Mouse (Mus musculus) frontal cortex, postnatal 14 days (tissue): Measurements from ENCODE around the gene Tmem200a.
"Not testable (repeated sequence)": the region's sequence is repeated elsewhere in the genome, so short reads cannot be mapped to it uniquely, and the experiment has no call there.

Experiments used
- DNase-seq, 2 experiments: peaks; one replicate each; pipeline ENCODE4 v3.0.0; 2022; ENCODE audit warnings: low spot score in 2 of 2

Tmem200a gene

GRCm38 (mm10) chr10:25982617-25983016 lies 96.2 kb downstream of the Tmem200a start:
- DNase-seq: no peak

DNA sequence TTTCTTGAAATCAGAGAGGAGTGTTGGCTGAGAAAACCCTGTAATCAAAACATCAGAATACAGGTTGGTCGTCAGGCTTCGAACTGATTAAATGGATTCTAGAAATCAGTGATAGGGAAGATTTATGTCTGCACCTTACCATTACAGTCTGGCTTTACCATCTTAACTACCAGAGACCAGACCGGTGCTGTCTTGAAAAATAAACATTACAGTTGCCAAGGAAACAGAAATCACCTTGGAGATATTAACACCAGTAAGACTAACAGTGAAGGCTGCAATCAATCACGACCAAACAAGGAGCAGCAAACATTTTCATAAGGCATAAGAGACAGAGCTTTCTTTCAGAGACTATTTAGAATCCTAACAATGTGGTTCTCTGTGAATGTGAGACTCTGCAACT lies 116.0 kb downstream of the Tmem200a start:
- DNase-seq: no peak

- DNase-seq: no peak
Observed at GRCm38 (mm10) chr10:25961066-25961465, 117.8 kb downstream of the Tmem200a start.

DNA sequence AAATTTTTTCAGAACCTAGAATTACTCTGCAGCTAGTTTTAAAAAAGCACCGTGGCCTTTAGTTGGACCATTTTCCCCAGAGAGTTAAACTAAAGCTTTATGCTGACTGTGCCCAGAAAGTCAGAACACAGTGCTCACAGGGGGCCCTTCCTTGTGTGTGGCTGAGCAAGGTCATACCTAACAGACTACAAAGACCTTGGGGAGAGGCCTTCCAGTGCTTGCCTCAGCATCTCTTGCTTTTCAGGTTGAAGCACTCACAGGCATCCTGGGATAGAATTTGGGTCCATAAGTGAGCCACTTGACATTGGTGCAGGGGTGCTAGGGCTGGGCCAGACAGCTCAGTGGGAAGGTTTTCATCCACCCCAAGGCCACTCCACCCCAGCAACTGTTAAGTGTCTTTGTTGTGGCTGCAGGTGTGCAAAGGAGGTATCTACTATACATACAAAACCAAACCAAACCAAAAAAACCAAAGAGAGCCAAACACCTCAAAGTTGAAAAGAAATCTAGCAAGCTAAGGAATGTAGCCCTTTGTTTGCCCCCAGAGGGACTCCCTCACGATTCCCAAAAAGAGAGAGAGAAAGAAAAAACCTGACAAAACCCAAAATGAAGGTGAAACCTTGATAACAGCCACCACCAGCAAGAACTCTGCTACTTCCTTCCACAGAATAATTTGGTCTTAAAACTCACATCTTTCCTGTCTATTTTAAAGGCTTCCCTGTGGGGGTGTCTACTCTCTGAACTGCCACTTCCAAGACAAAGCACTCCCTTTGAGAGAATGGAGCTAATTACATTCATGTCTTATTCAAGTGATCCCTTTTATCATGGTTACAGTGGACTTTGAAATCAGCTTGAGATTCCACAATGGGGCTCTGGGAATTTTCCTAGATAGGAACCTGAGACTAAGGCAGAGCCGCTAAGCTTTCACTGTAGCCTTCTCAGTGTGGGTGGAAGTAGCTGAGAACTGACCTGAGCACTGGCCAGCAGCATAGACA lies 119.8 kb downstream of the Tmem200a start:
- no peak for DNase-seq

GRCm38 (mm10) chr10:25954641-25955228 lies 124.1 kb downstream of the Tmem200a start:
- DNase-seq: no peak

DNA sequence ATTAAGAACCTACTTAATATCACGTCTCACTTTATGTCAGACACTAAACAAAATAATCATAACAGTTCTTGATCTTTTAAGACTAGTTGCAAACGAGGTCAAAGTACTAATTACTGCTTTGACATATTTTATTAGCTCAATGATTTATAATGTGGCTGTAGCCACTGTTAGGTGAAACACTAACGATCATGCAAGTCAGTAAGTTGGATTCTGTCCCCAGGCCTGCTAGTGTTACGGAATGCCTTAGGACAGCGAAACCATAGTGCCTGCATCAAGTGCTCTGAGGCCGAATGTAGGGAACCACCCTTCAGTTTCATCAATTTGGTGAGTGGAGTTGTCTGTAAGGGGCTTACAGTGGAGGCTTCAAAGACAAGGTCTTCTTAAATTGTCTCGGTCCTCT lies 126.0 kb downstream of the Tmem200a start:
- no peak for DNase-seq

DNA sequence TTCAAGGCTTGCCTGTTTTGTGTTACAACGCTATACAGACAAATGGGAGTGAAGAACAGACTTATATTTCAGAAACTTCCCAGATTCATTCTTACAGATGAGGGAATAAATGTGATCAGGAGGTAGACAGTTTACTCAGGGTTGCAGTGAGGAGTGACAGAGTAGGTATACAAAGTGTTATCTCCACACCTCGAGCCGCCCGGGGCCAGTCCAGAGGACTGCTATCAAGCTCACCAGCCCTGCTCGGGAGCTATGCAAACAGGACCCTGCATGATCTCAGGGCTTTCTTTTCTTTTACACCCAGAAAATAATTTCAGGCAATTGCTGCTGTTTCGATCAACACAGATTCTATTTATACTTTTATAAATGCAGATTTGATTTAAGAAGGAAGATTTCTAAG lies 126.7 kb downstream of the Tmem200a start:
- DNase-seq: no peak

- no peak for DNase-seq
Observed at GRCm38 (mm10) chr10:25945866-25946265, 133.0 kb downstream of the Tmem200a start.

GRCm38 (mm10) chr10:25944641-25945040 lies 134.2 kb downstream of the Tmem200a start:
- DNase-seq: no peak

DNA sequence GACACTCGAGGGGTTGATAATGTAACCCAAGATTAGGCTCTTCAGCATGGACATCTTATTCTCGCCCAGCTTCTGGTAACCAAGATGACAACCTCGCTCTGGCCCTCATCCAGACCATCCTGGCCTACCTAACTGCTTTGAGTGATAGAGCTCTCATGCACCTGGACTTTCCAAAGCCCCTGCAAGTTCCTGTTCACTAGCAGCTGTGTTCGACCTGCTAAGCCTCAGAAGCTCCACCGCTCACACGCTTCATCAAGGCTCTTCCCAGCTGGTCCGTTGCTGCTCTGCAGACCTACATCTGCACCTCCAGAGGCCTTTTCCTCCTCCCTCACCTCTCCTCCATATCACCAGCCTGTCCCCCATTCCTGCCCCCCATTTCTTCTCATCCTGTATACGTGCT lies 147.1 kb downstream of the Tmem200a start:
- DNase-seq: no peak

GRCm38 (mm10) chr10:25929401-25930150 lies 149.3 kb downstream of the Tmem200a start:
- peak in 1 of 2 experiments; percentile 10 for DNase-seq

GRCm38 (mm10) chr10:25928861-25929368 lies 149.9 kb downstream of the Tmem200a start:
- DNase-seq: no peak

DNA sequence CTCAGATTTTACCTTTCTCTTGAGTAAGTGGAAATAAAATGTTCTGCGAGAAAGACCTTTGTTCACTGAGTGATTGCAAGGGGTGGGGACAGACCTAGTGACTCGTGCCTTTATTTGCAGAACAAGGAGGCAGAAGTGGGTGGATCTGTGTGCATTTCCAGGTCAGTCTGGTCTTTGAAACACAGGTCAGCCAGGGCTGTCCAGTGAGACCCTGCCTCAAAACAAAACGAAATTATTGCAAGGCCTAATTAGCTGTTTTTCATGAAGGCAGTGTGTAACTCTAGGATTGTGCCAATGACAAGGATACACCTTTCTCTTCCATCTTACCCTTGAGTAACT lies 150.4 kb downstream of the Tmem200a start:
- no peak for DNase-seq

DNA sequence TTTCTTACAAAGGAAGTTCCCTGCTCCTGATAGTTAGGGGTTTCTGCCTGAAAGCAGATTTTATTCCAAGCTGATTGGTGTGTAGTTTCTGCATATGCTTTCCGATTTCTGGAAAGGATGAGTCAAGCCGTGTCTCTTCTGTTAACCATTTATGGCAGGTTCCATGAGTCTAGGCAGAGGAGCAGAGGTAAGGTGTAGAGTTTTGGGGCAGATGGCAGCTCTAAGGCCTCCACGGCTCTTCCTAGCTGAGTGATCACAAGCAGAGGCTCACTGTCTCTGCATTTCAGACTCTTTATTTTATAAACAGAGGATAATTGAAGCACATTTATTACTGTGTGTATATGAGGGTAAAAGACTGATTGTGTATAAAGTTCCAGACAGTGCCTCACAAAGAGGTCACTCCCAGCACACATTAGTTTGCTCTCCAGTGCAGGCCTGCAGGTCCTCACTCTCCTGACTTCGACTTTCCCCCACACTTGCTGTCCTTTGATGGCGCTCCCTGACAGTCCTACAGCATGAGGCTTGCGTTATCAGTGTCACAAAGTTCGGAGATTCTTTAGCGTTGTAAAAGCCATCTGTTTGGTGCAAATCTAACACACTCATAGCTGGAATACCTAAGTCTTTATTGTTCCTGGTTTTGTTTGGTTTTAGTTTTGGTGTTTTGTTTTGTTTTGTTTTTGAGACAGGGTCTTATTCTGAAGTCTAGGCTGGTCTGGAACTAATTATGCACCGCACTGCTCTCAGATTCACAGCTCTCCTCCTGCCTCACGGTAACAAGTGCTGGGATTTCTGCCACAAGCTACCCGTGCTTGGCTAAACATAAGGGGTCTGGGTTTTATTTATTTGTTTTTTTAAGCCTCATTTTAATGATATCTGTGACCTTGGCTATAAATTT lies 151.1 kb downstream of the Tmem200a start:
- DNase-seq: no peak

DNA sequence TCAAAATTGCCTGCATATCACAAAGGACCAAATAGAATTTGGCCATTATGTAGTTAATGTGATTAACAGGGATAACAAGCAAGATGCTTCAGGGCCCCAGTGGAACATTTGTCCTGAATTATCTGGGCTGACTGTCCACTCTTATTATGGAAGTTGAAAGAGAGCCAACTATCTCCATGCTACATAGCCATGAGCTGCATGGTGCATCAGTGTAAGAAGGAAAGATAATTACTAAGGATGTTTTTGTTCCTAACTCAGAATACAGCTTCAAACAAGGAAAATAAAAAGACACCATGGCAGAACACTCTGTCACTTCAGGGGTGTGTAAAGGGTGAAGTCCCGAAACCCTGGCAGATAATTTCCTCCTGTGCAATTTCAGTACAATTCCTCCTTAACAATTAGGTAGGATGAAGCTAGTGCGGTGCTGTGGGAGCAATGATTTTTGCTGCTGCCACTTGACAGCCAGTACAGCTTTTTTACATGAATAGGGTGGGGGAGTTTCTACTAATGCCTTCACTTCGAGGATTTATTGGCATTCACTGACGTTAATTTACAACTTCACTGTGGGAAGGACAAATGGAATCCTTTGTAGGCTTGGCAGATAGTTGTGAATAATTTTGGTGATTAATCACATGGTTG lies 158.1 kb downstream of the Tmem200a start:
- no peak for DNase-seq

DNA sequence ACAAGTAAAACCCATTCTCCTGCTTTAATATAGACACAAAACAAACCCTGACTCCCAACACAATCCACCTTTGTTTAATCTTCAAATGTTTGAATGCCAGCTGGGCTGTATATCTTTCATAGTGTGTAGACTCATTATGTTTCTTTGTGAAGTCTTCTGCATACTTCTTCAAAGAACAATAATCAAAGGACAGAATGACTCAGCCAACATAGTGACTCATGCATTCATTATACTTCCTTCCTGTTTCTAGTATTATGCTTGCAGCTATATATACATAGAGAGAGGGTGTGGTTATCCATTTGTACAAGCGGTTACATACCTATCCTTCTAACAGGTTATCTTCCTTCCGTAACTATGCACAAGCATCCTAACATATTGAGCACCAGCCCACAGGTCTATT lies 160.7 kb downstream of the Tmem200a start:
- no peak for DNase-seq

GRCm38 (mm10) chr10:25910270-25910669 lies 168.6 kb downstream of the Tmem200a start:
- no peak for DNase-seq

GRCm38 (mm10) chr10:25908027-25909012 lies 170.5 kb downstream of the Tmem200a start:
- DNase-seq: no peak

- DNase-seq: not testable (repeated sequence)
Observed at GRCm38 (mm10) chr10:25894126-25894525, 184.7 kb downstream of the Tmem200a start.
